Mouse (Mus musculus) CH12.LX (cell line): ENCODE measurements at regions not wholly inside any gene's neighbourhood (a gene's known extent, or its start where the extent isn't known, plus 50 kb on each side); places are given as distances from the start of the nearest gene placed in this dataset.

Experiments used
- DNase-seq: peaks from one replicate; pipeline ENCODE4 v3.0.0-alpha.2; 2013; ENCODE audit errors: extremely low read depth
- H3K27ac ChIP-seq: 2 replicates; pipeline ENCODE4 v1.5.1; 2012; ENCODE audit warnings: low read depth, mild to moderate bottlenecking, control low read depth, moderate library complexity; ENCODE audit not compliant: insufficient read depth
- H3K27me3 ChIP-seq: replicated peaks from 2 replicates; pipeline ENCODE3; 2012; ENCODE audit warnings: inconsistent platforms
- H3K36me3 ChIP-seq, 2 experiments: replicated peaks in 1 of 2; 2 replicates each; pipeline versions ENCODE3 to v1.6.1; 2012; ENCODE audit warnings: inconsistent platforms in 1 of 2, low read length in 1 of 2, mild to moderate bottlenecking in 1 of 2, mixed read lengths in 1 of 2, moderate library complexity in 1 of 2; ENCODE audit not compliant: control insufficient read depth in 1 of 2, insufficient read depth in 1 of 2
- H3K4me1 ChIP-seq, 2 experiments: 2 replicates each; pipeline ENCODE4 v1.6.1; 2012; ENCODE audit warnings: inconsistent platforms in 1 of 2, moderate library complexity in 1 of 2; ENCODE audit not compliant: insufficient read depth in 2 of 2, control insufficient read depth in 1 of 2
- H3K4me2 ChIP-seq: 2 replicates; pipeline ENCODE4 v1.6.1; 2012; ENCODE audit warnings: low read depth, mild to moderate bottlenecking, control low read depth; ENCODE audit not compliant: poor library complexity, insufficient read depth, severe bottlenecking
- H3K4me3 ChIP-seq, 3 experiments: fragments of 150-350 bp in 1 of 3; sonication (generic) in 1 of 3; replicated peaks in 1 of 3; 2 replicates each; pipeline versions ENCODE3 to v1.5.1; 2011 to 2012; ENCODE audit warnings: low read depth in 2 of 3, low read length in 2 of 3, mild to moderate bottlenecking in 2 of 3, moderate library complexity in 2 of 3, control low read depth in 1 of 3, improper control_type of control experiment in 1 of 3, inconsistent platforms in 1 of 3, mixed read lengths in 1 of 3; ENCODE audit not compliant: poor library complexity in 1 of 3
- H3K79me2 ChIP-seq: replicated peaks from 2 replicates; pipeline ENCODE4 v1.6.1; 2012; ENCODE audit warnings: mild to moderate bottlenecking, moderate library complexity; ENCODE audit not compliant: control insufficient read depth, poor library complexity, insufficient read depth, severe bottlenecking; ENCODE audit errors: extremely low read depth
- H3K9ac ChIP-seq: 2 replicates; pipeline ENCODE4 v1.6.1; 2012; ENCODE audit warnings: low read depth, mild to moderate bottlenecking, control low read depth, moderate library complexity; ENCODE audit not compliant: insufficient read depth
- H3K9me3 ChIP-seq: replicated peaks from 2 replicates; pipeline ENCODE3; 2012; ENCODE audit warnings: low read length, inconsistent platforms, mixed read lengths
- BHLHE40 ChIP-seq: IDR thresholded peaks from 2 replicates; pipeline ENCODE4 v1.6.1; 2011; ENCODE audit warnings: mild to moderate bottlenecking, low read depth, low read length, improper control_type of control experiment
- CHD1 ChIP-seq: IDR thresholded peaks from 2 replicates; pipeline ENCODE4 v1.6.1; 2012; ENCODE audit warnings: low read depth, low read length, improper control_type of control experiment, inconsistent platforms
- E2F4 ChIP-seq: IDR thresholded peaks from 2 replicates; pipeline ENCODE4 v1.6.1; 2011; ENCODE audit warnings: low read depth, low read length, improper control_type of control experiment; ENCODE audit not compliant: insufficient replicate concordance
- EP300 ChIP-seq: IDR thresholded peaks from 2 replicates; pipeline ENCODE4 v1.6.1; 2011; ENCODE audit warnings: low read length, improper control_type of control experiment
- IRF4 ChIP-seq: IDR thresholded peaks from 2 replicates; pipeline ENCODE4 v1.6.1; 2014; ENCODE audit warnings: low read depth, mild to moderate bottlenecking, inconsistent platforms, low read length, improper control_type of control experiment
- JUN ChIP-seq: IDR thresholded peaks from 2 replicates; pipeline ENCODE4 v1.6.1; 2011; ENCODE audit warnings: low read depth, mild to moderate bottlenecking, low read length, improper control_type of control experiment, moderate library complexity; ENCODE audit not compliant: insufficient read depth
- JUND ChIP-seq: conservative IDR thresholded peaks from 2 replicates; pipeline ENCODE4 v1.6.1; 2011; ENCODE audit warnings: low read depth, low read length, improper control_type of control experiment
- KAT2A ChIP-seq: IDR thresholded peaks from 2 replicates; pipeline ENCODE4 v1.6.1; 2012; ENCODE audit warnings: low read length, improper control_type of control experiment, inconsistent platforms; ENCODE audit not compliant: insufficient replicate concordance
- NELFE ChIP-seq: IDR thresholded peaks from 2 replicates; pipeline ENCODE4 v1.6.1; 2011; ENCODE audit warnings: low read depth, low read length, improper control_type of control experiment
- NRF1 ChIP-seq: IDR thresholded peaks from 2 replicates; pipeline ENCODE4 v1.6.1; 2014; ENCODE audit warnings: low read depth, mild to moderate bottlenecking, inconsistent platforms, low read length, improper control_type of control experiment, moderate library complexity
- PAX5 ChIP-seq: IDR thresholded peaks from 2 replicates; pipeline ENCODE4 v1.6.1; 2012; ENCODE audit warnings: low read length, inconsistent platforms, mixed read lengths
- RCOR1 ChIP-seq: conservative IDR thresholded peaks from 2 replicates; pipeline ENCODE4 v1.6.1; 2012; ENCODE audit warnings: low read depth, mild to moderate bottlenecking, inconsistent platforms, low read length, improper control_type of control experiment
- SIN3A ChIP-seq: IDR thresholded peaks from 2 replicates; pipeline ENCODE4 v1.6.1; 2012; ENCODE audit warnings: low read length, improper control_type of control experiment, inconsistent platforms
- TBP ChIP-seq: conservative IDR thresholded peaks from 2 replicates; pipeline ENCODE4 v1.6.1; 2011; ENCODE audit warnings: low read depth, low read length, improper control_type of control experiment
- TCF12 ChIP-seq: IDR thresholded peaks from 2 replicates; pipeline ENCODE4 v1.6.1; 2014; ENCODE audit warnings: low read depth, mild to moderate bottlenecking, inconsistent platforms, low read length, improper control_type of control experiment
- UBTF ChIP-seq: IDR thresholded peaks from 2 replicates; pipeline ENCODE4 v1.6.1; 2012; ENCODE audit warnings: low read depth, mild to moderate bottlenecking, inconsistent platforms, low read length, improper control_type of control experiment, moderate library complexity
- USF2 ChIP-seq: conservative IDR thresholded peaks from 2 replicates; pipeline ENCODE4 v1.6.1; 2011; ENCODE audit warnings: low read depth, low read length, improper control_type of control experiment
- ZMIZ1 ChIP-seq: IDR thresholded peaks from 2 replicates; pipeline ENCODE4 v1.6.1; 2012; ENCODE audit warnings: low read depth, mild to moderate bottlenecking, inconsistent platforms, low read length, improper control_type of control experiment
- dilution Hi-C: fragments of 300-500 bp; cut with MboI; formaldehyde crosslinking; loops from 2 replicates; pipeline ENCODE4 v1.14.3; 2020; ENCODE audit warnings: low sequenced_read_pairs; ENCODE audit not compliant: extremely low pct_unique_long_range_greater_than_20kb, extremely low pct_ligation_motif_present
- in situ Hi-C: fragments of 300-500 bp; cut with MboI; formaldehyde crosslinking; loops from 3 replicates; pipeline ENCODE4 v1.14.3; 2019; ENCODE audit warnings: low sequenced_read_pairs, low pct_ligation_motif_present, low pct_unique_long_range_greater_than_20kb, mixed read lengths

DNA sequence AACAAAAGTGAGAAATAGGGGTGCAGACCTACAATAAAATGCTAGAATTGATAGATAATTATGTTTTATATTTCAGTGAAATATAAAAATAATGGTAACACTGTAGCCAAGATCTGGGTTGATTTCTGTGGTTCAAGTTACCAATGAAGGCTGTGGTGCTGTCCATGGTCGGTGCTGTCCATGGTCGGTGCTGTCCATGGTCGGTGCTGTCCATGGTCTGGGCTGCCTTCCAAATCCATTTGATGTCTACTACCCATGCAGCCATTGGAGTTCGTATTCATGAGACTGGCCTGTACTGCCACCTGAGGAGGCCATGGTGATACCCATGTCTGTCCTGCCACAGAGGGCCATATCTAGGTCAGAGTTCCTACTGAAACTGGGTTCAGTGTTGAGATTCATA, 1237.4 kb downstream of the Dnajb9 start:
- Histone ChIP-seq H3K9me3 (no peaks in the 10 kb centered on the region), H3K27me3 (no peaks in the 10 kb centered on the region), H3K79me2 (no peaks in the 10 kb centered on the region), H3K4me1 (no peaks in the 10 kb centered on the region), H3K9ac (no peak overlapping the region), H3K36me3 (no peaks in the 10 kb centered on the region), H3K27ac (no peak overlapping the region; the same call in 1 of the 2 replicates), H3K4me3 (no peak overlapping the region)
- dilution Hi-C loops = no loop called here
- DNase-seq = peak; percentile 14
- in situ Hi-C loops = no loop called here
- TF ChIP-seq SIN3A (peak; percentile 96), RCOR1 (no peak)
- TF ChIP-seq, all 38 proteins: peak for 1
- no peak overlapping the region for H3K4me2 ChIP-seq

GRCm38 (mm10) chr12:42961535-42961934, 1248.6 kb downstream of the Dnajb9 start:
- no peak overlapping the region for H3K4me3 ChIP-seq
- H3K4me2 ChIP-seq = no peak overlapping the region
- in situ Hi-C loops = no loop called here
- no peaks in the 10 kb centered on the region for H3K27me3 ChIP-seq
- TF ChIP-seq TCF12 (no peak), IRF4 (no peak), NRF1 (no peak), JUN (no peak), ZMIZ1 (no peak), CHD1 (no peak), USF2 (no peak), JUND (no peak), UBTF (no peak), SIN3A (no peak), E2F4 (no peak), PAX5 (no peak), TBP (no peak), NELFE (no peak), EP300 (no peak), KAT2A (no peak), RCOR1 (no peak), BHLHE40 (no peak)
- no peaks in the 10 kb centered on the region for H3K79me2 ChIP-seq
- no peak overlapping the region for H3K9ac ChIP-seq
- H3K36me3 ChIP-seq = no peaks in the 10 kb centered on the region
- dilution Hi-C loops = no loop called here
- H3K27ac ChIP-seq = no peak overlapping the region
- DNase-seq = no peak
- no peaks in the 10 kb centered on the region for H3K4me1 ChIP-seq
- no peaks in the 10 kb centered on the region for H3K9me3 ChIP-seq
